Mouse (Mus musculus) hindbrain, embryonic 11.5 days (tissue): ENCODE results near the gene Ergic2. TPM values are rescaled to one million over a fixed set of nuclear protein-coding genes. Genes with fewer than 3 reads are reported as not detected.
"Not testable (repeated sequence)": the region's sequence is repeated elsewhere in the genome, so short reads cannot be mapped to it uniquely, and the experiment has no call there.

Experiments
- ATAC-seq: fragments of 200-750 bp; cut with Nextera tagmentation; 2 replicates; pipeline ENCODE4 v1.8.0; 2017; ENCODE audit warnings: mild to moderate bottlenecking, moderate TSS enrichment, moderate library complexity; ENCODE audit not compliant: low FRiP score
- DNase-seq: peaks from one replicate; pipeline ENCODE4 v3.0.0-alpha.2; 2015; ENCODE audit warnings: low spot score
- H3K27ac ChIP-seq: fragments of 300-500 bp; sonication (generic); 2 replicates; pipeline ENCODE4 v1.5.1; 2014; ENCODE audit warnings: mild to moderate bottlenecking, low read depth, low read length
- H3K27me3 ChIP-seq: fragments of 300-500 bp; sonication (generic); 2 replicates; pipeline ENCODE4 v1.6.1; 2014; ENCODE audit warnings: mild to moderate bottlenecking, low read length, moderate library complexity, mixed read lengths; ENCODE audit not compliant: control insufficient read depth, insufficient read depth
- H3K36me3 ChIP-seq: fragments of 300-500 bp; sonication (generic); 2 replicates; pipeline ENCODE4 v1.6.1; 2014; ENCODE audit warnings: mild to moderate bottlenecking, low read length, moderate library complexity, mixed read lengths; ENCODE audit not compliant: control insufficient read depth, insufficient read depth
- H3K4me1 ChIP-seq: fragments of 300-500 bp; sonication (generic); replicated peaks from 2 replicates; pipeline ENCODE4 v1.6.1; 2014; ENCODE audit warnings: low read length, mixed read lengths; ENCODE audit not compliant: control insufficient read depth, insufficient read depth
- H3K4me2 ChIP-seq: fragments of 300-500 bp; sonication (generic); replicated peaks from 2 replicates; pipeline ENCODE4 v1.6.1; 2014; ENCODE audit warnings: mild to moderate bottlenecking, low read depth, low read length
- H3K4me3 ChIP-seq: fragments of 300-500 bp; sonication (generic); 2 replicates; pipeline ENCODE4 v1.5.1; 2014; ENCODE audit warnings: low read depth, low read length
- H3K9ac ChIP-seq: fragments of 300-500 bp; sonication (generic); 2 replicates; pipeline ENCODE4 v1.6.1; 2014; ENCODE audit warnings: low read depth, low read length
- H3K9me3 ChIP-seq: fragments of 300-500 bp; sonication (generic); 2 replicates; pipeline ENCODE4 v1.6.1; 2016; ENCODE audit warnings: low read length; ENCODE audit not compliant: control insufficient read depth
- WGBS: fragments of 180-500 bp; shearing (Covaris S2); extraction: QIAGEN DNeasy Blood & Tissue Kit; methylation state at CpG from one replicate; pipeline ENCODE4 v1.1.7; 2014; 5-methylcytosine and 5-hydroxymethylcytosine counted together
- polyA plus RNA-seq: library from polyadenylated mRNA; unstranded; fragments of >200 nt; fragmentation: Nextera tagmentation; extraction: Ambion mirVana; gene quantifications from 2 replicates; pipeline ENCODE4 v1.2.1, GENCODE M21; 2014

The Ergic2 gene
- polyA plus RNA-seq, 1 experiment from 2014 or later, result 261 TPM

GRCm38 (mm10) chr6:148193972-148194701 lies 18.0 kb downstream of the Ergic2 start:
- Histone ChIP-seq H3K27me3 (no peaks in the 10 kb centered on the region), H3K4me2 (no peak overlapping the region), H3K4me1 (no peaks in the 10 kb centered on the region), H3K27ac (no peak overlapping the region), H3K9ac (no peak overlapping the region), H3K4me3 (no peak overlapping the region), H3K36me3 (no peaks in the 10 kb centered on the region), H3K9me3 (no peaks in the 10 kb centered on the region)
- ATAC-seq (no peak), DNase-seq (no peak)
- WGBS, result 95% methylated on average over 6 of the region's 6 CpGs

GRCm38 (mm10) chr6:148185694-148186093 lies 26.5 kb downstream of the Ergic2 start:
- no peak overlapping the region for H3K4me3 ChIP-seq
- no peak for ATAC-seq
- H3K36me3 ChIP-seq, result peaks cover 6% of the 10 kb centered on the region; the same call in 1 of the 2 replicates
- no peaks in the 10 kb centered on the region for H3K27me3 ChIP-seq
- WGBS, result 96% methylated on average over 1 of the region's 1 CpGs
- no peaks in the 10 kb centered on the region for H3K4me1 ChIP-seq
- no peak overlapping the region for H3K4me2 ChIP-seq
- DNase-seq, result no peak
- no peak overlapping the region for H3K9ac ChIP-seq
- no peaks in the 10 kb centered on the region for H3K9me3 ChIP-seq
- no peak overlapping the region for H3K27ac ChIP-seq

- no peak overlapping the region for H3K27ac ChIP-seq
- H3K9ac ChIP-seq, result no peak overlapping the region
- no peak for DNase-seq
- H3K4me3 ChIP-seq, result no peak overlapping the region
- no peaks in the 10 kb centered on the region for H3K9me3 ChIP-seq
- H3K27me3 ChIP-seq, result no peaks in the 10 kb centered on the region
- ATAC-seq, result no peak
- WGBS, result 92% methylated on average over 3 of the region's 3 CpGs
- H3K36me3 ChIP-seq, result no peaks in the 10 kb centered on the region
- no peak overlapping the region for H3K4me2 ChIP-seq
- H3K4me1 ChIP-seq, result no peaks in the 10 kb centered on the region
Measured at GRCm38 (mm10) chr6:148172904-148173303, 39.3 kb downstream of the Ergic2 start.

- DNase-seq, H3K36me3 ChIP-seq, H3K27me3 ChIP-seq, H3K4me3 ChIP-seq, H3K4me1 ChIP-seq, ATAC-seq, H3K9ac ChIP-seq, H3K4me2 ChIP-seq, H3K9me3 ChIP-seq, H3K27ac ChIP-seq: not testable (repeated sequence)
- 69% methylated on average over 4 of the region's 4 CpGs for WGBS
Measured at GRCm38 (mm10) chr6:148152305-148152704, 59.9 kb downstream of the Ergic2 start.

- no peak overlapping the region for H3K9ac ChIP-seq
- 90% methylated on average over 1 of the region's 1 CpGs for WGBS
- no peaks in the 10 kb centered on the region for H3K9me3 ChIP-seq
- no peak for DNase-seq
- no peak overlapping the region for H3K4me2 ChIP-seq
- ATAC-seq, result no peak
- no peak overlapping the region for H3K27ac ChIP-seq
- no peaks in the 10 kb centered on the region for H3K4me1 ChIP-seq
- no peaks in the 10 kb centered on the region for H3K27me3 ChIP-seq
- H3K36me3 ChIP-seq, result no peaks in the 10 kb centered on the region
- no peak overlapping the region for H3K4me3 ChIP-seq
Measured at GRCm38 (mm10) chr6:148142421-148142820, 69.8 kb downstream of the Ergic2 start.

GRCm38 (mm10) chr6:148141874-148142273 lies 70.3 kb downstream of the Ergic2 start:
- H3K36me3 ChIP-seq, result no peaks in the 10 kb centered on the region
- no peak overlapping the region for H3K4me3 ChIP-seq
- no peaks in the 10 kb centered on the region for H3K27me3 ChIP-seq
- no peak overlapping the region for H3K9ac ChIP-seq
- no peak overlapping the region for H3K4me2 ChIP-seq
- no peaks in the 10 kb centered on the region for H3K9me3 ChIP-seq
- no peaks in the 10 kb centered on the region for H3K4me1 ChIP-seq
- WGBS, result 90% methylated on average over 5 of the region's 5 CpGs
- H3K27ac ChIP-seq, result no peak overlapping the region
- ATAC-seq, result no peak
- no peak for DNase-seq

- ATAC-seq (no peak), DNase-seq (no peak)
- Histone ChIP-seq H3K4me2 (no peak overlapping the region), H3K9me3 (no peaks in the 10 kb centered on the region), H3K27ac (no peak overlapping the region), H3K9ac (no peak overlapping the region), H3K36me3 (no peaks in the 10 kb centered on the region), H3K4me3 (no peak overlapping the region), H3K27me3 (no peaks in the 10 kb centered on the region), H3K4me1 (no peaks in the 10 kb centered on the region)
- WGBS, result 92% methylated on average over 6 of the region's 6 CpGs
Measured at GRCm38 (mm10) chr6:148139288-148139995, 72.7 kb downstream of the Ergic2 start.

GRCm38 (mm10) chr6:148135769-148136382 lies 76.3 kb downstream of the Ergic2 start:
- no peaks in the 10 kb centered on the region for H3K9me3 ChIP-seq
- H3K27me3 ChIP-seq, result no peaks in the 10 kb centered on the region
- ATAC-seq (peak; percentile 78), DNase-seq (peak; percentile 86)
- 27% methylated on average over 9 of the region's 9 CpGs for WGBS
- H3K27ac ChIP-seq, result no peak overlapping the region
- H3K9ac ChIP-seq, result no peak overlapping the region
- no peaks in the 10 kb centered on the region for H3K4me1 ChIP-seq
- no peak overlapping the region for H3K4me2 ChIP-seq
- no peak overlapping the region for H3K4me3 ChIP-seq
- H3K36me3 ChIP-seq, result no peaks in the 10 kb centered on the region
